Mouse (Mus musculus) stomach, postnatal 0 days (tissue): ENCODE results near the gene Xylt1. TPM values are rescaled to one million over a fixed set of nuclear protein-coding genes. Genes with fewer than 3 reads are reported as not detected.

Experiments used
- ATAC-seq: fragments of 200-750 bp; cut with Nextera tagmentation; 2 replicates; pipeline ENCODE4 v1.8.0; 2017; ENCODE audit not compliant: low FRiP score, low TSS enrichment
- DNase-seq: peaks from one replicate; pipeline ENCODE4 v3.0.0-alpha.2; 2016; ENCODE audit warnings: low spot score
- H3K27ac ChIP-seq: fragments of 300-500 bp; sonication (generic); replicated peaks from 2 replicates; pipeline ENCODE4 v1.5.1; 2014; ENCODE audit warnings: mild to moderate bottlenecking, control low read depth
- H3K27me3 ChIP-seq: fragments of 300-500 bp; sonication (generic); 2 replicates; pipeline ENCODE4 v1.6.1; 2014; ENCODE audit warnings: low read length; ENCODE audit not compliant: control insufficient read depth, insufficient read depth
- H3K36me3 ChIP-seq: fragments of 300-500 bp; sonication (generic); 2 replicates; pipeline ENCODE4 v1.6.1; 2014; ENCODE audit warnings: low read length, mixed read lengths; ENCODE audit not compliant: control insufficient read depth, insufficient read depth
- H3K4me1 ChIP-seq: fragments of 300-500 bp; sonication (generic); replicated peaks from 2 replicates; pipeline ENCODE4 v1.6.1; 2014; ENCODE audit warnings: antibody characterized with exemption; ENCODE audit not compliant: control insufficient read depth, insufficient read depth
- H3K4me2 ChIP-seq: fragments of 300-500 bp; sonication (generic); replicated peaks from 2 replicates; pipeline ENCODE4 v1.6.1; 2014; ENCODE audit warnings: low read depth, mild to moderate bottlenecking, control low read depth, moderate library complexity
- H3K4me3 ChIP-seq: fragments of 300-500 bp; sonication (generic); 2 replicates; pipeline ENCODE4 v1.5.1; 2014; ENCODE audit warnings: low read depth, low read length, control low read depth
- H3K9ac ChIP-seq: fragments of 300-500 bp; sonication (generic); 2 replicates; pipeline ENCODE4 v1.6.1; 2014; ENCODE audit warnings: mild to moderate bottlenecking, low read length, control low read depth, mixed read lengths
- H3K9me3 ChIP-seq: fragments of 300-500 bp; sonication (generic); 2 replicates; pipeline ENCODE4 v1.6.1; 2016; ENCODE audit warnings: low read length; ENCODE audit not compliant: control insufficient read depth
- CTCF ChIP-seq: IDR thresholded peaks from 2 replicates; pipeline ENCODE4 v1.5.1; 2016; ENCODE audit warnings: antibody characterized with exemption, low read depth, mild to moderate bottlenecking, moderate library complexity
- EP300 ChIP-seq: optimal IDR thresholded peaks from 2 replicates; pipeline ENCODE3; 2016; ENCODE audit warnings: antibody characterized with exemption
- WGBS: fragments of 180-500 bp; shearing (Covaris S2); extraction: QIAGEN DNeasy Blood & Tissue Kit; methylation state at CpG from one replicate; pipeline ENCODE4 v1.1.7; 2014; 5-methylcytosine and 5-hydroxymethylcytosine counted together
- polyA plus RNA-seq: library from polyadenylated mRNA; unstranded; fragments of >200 nt; fragmentation: Nextera tagmentation; extraction: Ambion mirVana; gene quantifications from 2 replicates; pipeline ENCODE4 v1.2.1, GENCODE M21; 2015

Xylt1 gene
- polyA plus RNA-seq, 1 experiment from 2014 or later: 0.36 TPM

- Histone ChIP-seq H3K27ac (no peak overlapping the region), H3K9ac (no peak overlapping the region), H3K27me3 (no peaks in the 10 kb centered on the region), H3K36me3 (no peaks in the 10 kb centered on the region), H3K9me3 (no peaks in the 10 kb centered on the region), H3K4me3 (no peak overlapping the region), H3K4me2 (no peak overlapping the region), H3K4me1 (no peaks in the 10 kb centered on the region)
- WGBS: 83% methylated on average over 4 of the region's 4 CpGs
- ATAC-seq (no peak), DNase-seq (no peak)
- TF ChIP-seq EP300 (no peak), CTCF (no peak)
Observed at GRCm38 (mm10) chr7:117424841-117425240, 44.1 kb downstream of the Xylt1 start.

GRCm38 (mm10) chr7:117426366-117426765 is 45.6 kb downstream of the Xylt1 start:
- Histone ChIP-seq H3K9me3 (no peaks in the 10 kb centered on the region), H3K4me1 (no peaks in the 10 kb centered on the region), H3K9ac (no peak overlapping the region), H3K4me3 (no peak overlapping the region), H3K27ac (no peak overlapping the region), H3K36me3 (no peaks in the 10 kb centered on the region), H3K27me3 (no peaks in the 10 kb centered on the region), H3K4me2 (no peak overlapping the region)
- TF ChIP-seq CTCF (no peak), EP300 (no peak)
- DNase-seq: no peak
- 72% methylated on average over 4 of the region's 4 CpGs for WGBS
- ATAC-seq: no peak

- DNase-seq: no peak
- H3K4me2 ChIP-seq: no peak overlapping the region
- H3K27ac ChIP-seq: no peak overlapping the region
- no peak overlapping the region for H3K4me3 ChIP-seq
- no peaks in the 10 kb centered on the region for H3K9me3 ChIP-seq
- no peak for ATAC-seq
- H3K9ac ChIP-seq: no peak overlapping the region
- 41% methylated on average over 8 of the region's 8 CpGs for WGBS
- no peaks in the 10 kb centered on the region for H3K4me1 ChIP-seq
- H3K36me3 ChIP-seq: no peaks in the 10 kb centered on the region
- no peaks in the 10 kb centered on the region for H3K27me3 ChIP-seq
- no peak for TF ChIP-seq CTCF
- TF ChIP-seq EP300: no peak
Observed at GRCm38 (mm10) chr7:117428690-117429224, 48.0 kb downstream of the Xylt1 start.

- no peaks in the 10 kb centered on the region for H3K9me3 ChIP-seq
- H3K27ac ChIP-seq: no peak overlapping the region
- no peaks in the 10 kb centered on the region for H3K36me3 ChIP-seq
- 64% methylated on average over 5 of the region's 5 CpGs for WGBS
- no peak overlapping the region for H3K4me2 ChIP-seq
- DNase-seq (no peak), ATAC-seq (no peak)
- no peaks in the 10 kb centered on the region for H3K27me3 ChIP-seq
- H3K4me3 ChIP-seq: no peak overlapping the region
- H3K9ac ChIP-seq: no peak overlapping the region
- TF ChIP-seq CTCF (no peak), EP300 (no peak)
- no peaks in the 10 kb centered on the region for H3K4me1 ChIP-seq
Observed at GRCm38 (mm10) chr7:117429483-117429882, 48.7 kb downstream of the Xylt1 start.

- 74% methylated on average over 3 of the region's 3 CpGs for WGBS
- Histone ChIP-seq H3K27me3 (no peaks in the 10 kb centered on the region), H3K4me1 (no peaks in the 10 kb centered on the region), H3K27ac (no peak overlapping the region), H3K9me3 (no peaks in the 10 kb centered on the region), H3K9ac (no peak overlapping the region), H3K4me3 (no peak overlapping the region), H3K4me2 (no peak overlapping the region), H3K36me3 (no peaks in the 10 kb centered on the region)
- DNase-seq (no peak), ATAC-seq (no peak)
- TF ChIP-seq CTCF (no peak), EP300 (no peak)
Observed at GRCm38 (mm10) chr7:117429895-117430294, 49.1 kb downstream of the Xylt1 start.

DNA sequence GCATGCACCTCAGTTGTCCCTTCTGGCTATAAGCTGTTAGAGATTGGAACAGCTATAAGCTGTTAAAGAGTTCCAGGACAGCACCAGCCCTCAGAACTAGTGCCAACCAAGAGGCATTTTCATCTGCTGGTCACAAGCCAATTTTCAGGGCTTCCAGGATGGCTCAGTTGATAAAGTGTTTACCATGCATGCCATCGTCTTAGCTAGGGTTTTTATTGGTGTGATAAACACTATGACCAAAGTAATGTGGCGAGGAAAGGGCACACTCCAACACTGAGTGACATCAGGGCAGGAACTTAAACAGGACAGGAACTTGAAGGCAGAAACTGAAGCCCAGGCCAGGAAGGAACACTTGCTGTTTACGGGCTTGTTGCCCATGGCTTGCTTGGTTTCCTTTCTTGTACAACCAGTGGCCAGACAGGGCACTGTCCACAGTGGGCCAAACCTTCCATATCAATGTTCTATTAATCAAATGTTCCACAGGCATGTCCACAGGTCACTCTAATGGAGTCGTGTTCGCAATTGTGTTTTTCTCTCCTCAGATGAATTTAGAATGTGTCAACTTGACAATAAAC is 49.7 kb downstream of the Xylt1 start:
- 85% methylated on average over 5 of the region's 5 CpGs for WGBS
- H3K4me3 ChIP-seq: no peak overlapping the region
- no peaks in the 10 kb centered on the region for H3K9me3 ChIP-seq
- ATAC-seq (no peak), DNase-seq (no peak)
- H3K36me3 ChIP-seq: no peaks in the 10 kb centered on the region
- H3K27me3 ChIP-seq: no peaks in the 10 kb centered on the region
- TF ChIP-seq EP300: no peak
- no peak for TF ChIP-seq CTCF
- H3K27ac ChIP-seq: no peak overlapping the region
- H3K9ac ChIP-seq: no peak overlapping the region
- no peak overlapping the region for H3K4me2 ChIP-seq
- no peaks in the 10 kb centered on the region for H3K4me1 ChIP-seq
